Mouse (Mus musculus): ENCODE results near the gene Mb.
"Not testable (repeated sequence)": the region's sequence is repeated elsewhere in the genome, so short reads cannot be mapped to it uniquely, and the experiment has no call there.

Mb gene

GRCm38 (mm10) chr15:77065259-77065852 is 14.9 kb upstream of the Mb start:
- no peak for DNase-seq (ENCODE audit: low read depth)

- no peak for DNase-seq (ENCODE audit: low read depth)
Observed at GRCm38 (mm10) chr15:77062746-77063145, 12.3 kb upstream of the Mb start.

- DNase-seq (ENCODE audit: low read depth): not testable (repeated sequence)
Observed at GRCm38 (mm10) chr15:77059416-77059815, 8.9 kb upstream of the Mb start.

- no peak for DNase-seq (ENCODE audit: low read depth)
Observed at GRCm38 (mm10) chr15:77058566-77058965, 8.1 kb upstream of the Mb start.

DNA sequence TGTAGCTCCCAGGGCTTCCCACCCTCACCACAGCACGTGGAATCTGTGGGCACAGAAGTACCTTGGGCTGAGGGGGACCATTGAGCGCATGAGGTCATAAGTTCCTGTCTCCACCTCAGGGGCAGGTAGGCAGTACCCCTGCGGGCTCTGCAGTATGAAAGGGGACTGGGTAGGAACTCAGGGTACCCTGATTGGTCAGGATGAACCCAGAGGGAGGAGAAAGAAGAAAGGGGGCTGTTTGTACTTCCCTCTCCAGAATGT is 6.3 kb upstream of the Mb start:
- DNase-seq (ENCODE audit: low read depth): no peak

- DNase-seq (ENCODE audit: low read depth): no peak
Observed at GRCm38 (mm10) chr15:77056001-77056790, 5.7 kb upstream of the Mb start.

- DNase-seq (ENCODE audit: low read depth): no peak
Observed at GRCm38 (mm10) chr15:77054611-77055175, 4.2 kb upstream of the Mb start.

DNA sequence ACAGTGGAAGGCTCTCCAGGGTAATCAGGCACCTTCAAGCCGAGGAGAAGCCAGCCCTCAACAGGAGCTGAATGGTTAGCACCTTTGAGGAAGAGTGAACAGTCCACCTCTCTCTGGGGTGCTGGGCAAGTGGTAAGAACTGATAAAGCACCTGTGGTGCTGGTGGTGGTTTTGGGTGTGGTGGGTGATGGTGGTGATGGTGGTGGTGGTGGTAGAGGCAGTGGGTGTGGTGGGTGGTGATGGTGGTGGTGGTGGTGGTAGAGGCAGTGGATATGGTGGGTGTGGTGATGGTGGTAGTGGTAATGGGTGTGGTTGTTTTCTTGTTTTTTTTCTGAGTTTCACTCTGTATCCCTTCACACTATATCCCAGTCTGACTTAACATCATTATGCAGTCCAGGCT is 2.6 kb upstream of the Mb start:
- DNase-seq (ENCODE audit: low read depth): no peak

- no peak for DNase-seq (ENCODE audit: low read depth)
Observed at GRCm38 (mm10) chr15:77052176-77052575, 1.7 kb upstream of the Mb start.

DNA sequence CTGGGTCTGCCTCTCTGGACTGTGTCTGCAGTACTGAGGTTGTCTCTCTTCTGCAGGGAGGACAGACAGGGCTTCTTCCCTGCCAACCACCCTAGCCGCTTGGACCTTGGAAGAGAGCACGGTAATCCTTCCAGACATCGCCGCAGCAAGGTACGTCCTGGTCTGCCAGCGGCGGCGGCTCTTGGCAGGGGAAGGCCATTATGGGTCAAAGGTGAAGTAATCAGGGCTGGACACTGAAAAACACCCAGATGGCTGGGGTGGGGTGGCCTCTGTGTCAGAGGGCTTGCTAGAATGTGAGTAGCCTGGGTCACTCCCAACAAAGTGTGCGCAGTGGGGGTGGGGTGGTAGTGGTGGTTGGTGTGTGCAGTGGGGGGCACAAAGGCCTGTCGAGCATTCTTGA is 4.9 kb downstream of the Mb start:
- DNase-seq (ENCODE audit: low read depth): no peak

GRCm38 (mm10) chr15:77044597-77045320 is 5.7 kb downstream of the Mb start, which contains the start of gene Apol6:
Gene Apol6, plus strand, starts transcription at chr15:77044729.
- DNase-seq (ENCODE audit: low read depth): no peak

- DNase-seq (ENCODE audit: low read depth): no peak
Observed at GRCm38 (mm10) chr15:77040784-77041183, 9.7 kb downstream of the Mb start.

DNA sequence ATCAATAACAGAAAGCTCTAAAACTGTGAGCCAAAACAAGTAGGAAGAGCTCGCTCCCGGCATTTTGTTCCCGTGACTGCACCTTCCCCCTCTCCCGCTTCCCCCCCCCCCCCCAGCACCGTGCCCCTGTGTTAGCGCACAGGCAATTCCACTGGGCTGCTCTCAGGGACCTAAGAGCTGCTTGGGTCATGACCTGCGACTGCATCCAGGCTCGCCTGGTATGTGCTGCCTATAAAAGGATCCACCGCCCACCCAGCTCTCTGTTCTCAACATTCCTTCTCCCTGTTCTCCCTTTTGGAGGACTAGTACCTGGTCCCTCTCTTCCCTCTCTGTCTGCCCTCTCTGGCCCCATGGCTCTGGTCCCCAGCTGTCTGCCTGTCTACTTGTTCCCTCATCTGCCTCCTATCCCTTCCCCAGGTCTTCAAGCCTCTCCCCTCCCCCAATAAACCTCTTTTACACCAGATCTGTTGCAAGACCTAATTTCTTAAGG is 11.2 kb downstream of the Mb start:
- no peak for DNase-seq (ENCODE audit: low read depth)

DNA sequence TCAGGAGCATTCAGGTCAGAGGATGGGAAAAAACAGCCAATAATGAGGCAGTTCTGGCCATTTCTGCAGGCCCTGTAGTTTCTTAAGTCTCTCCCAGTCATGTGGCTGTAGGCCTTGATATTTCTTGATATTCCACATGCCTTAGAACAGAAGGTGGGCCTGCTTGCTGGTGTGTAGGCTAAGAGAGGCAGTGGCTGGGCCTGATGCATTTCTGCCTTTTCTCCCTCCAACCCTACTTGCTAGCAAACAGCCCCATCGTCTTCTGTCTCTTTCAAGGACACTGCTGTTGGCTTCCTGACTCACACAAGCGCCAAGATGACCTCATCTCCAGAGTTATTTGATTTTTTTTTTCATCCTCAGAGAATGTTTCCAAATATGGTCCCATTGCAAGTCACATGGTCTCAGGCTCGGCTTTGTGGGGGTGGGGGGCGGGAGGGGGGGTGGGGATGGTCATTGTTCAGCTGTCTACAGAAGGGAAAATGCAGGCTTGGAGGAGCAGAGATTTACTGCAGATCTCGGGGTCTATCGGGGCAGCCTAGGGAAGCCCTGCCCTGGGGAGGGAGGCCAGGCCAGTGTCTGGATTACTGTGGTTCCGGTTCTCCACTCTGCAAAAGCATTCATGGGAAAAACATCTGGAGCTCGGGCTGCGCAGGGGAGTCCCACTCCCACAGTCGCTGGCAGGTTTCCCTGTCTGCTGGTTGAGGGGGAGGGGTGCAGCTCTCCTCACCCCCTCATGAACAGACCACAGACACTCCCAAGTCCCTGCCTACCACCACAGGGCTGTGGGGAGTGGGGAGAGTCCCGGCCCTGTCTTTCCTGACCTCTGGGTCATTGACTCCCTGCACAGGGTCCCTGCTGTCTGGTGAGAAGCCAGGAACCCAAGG is 12.9 kb downstream of the Mb start:
- no peak for DNase-seq (ENCODE audit: low read depth)

DNA sequence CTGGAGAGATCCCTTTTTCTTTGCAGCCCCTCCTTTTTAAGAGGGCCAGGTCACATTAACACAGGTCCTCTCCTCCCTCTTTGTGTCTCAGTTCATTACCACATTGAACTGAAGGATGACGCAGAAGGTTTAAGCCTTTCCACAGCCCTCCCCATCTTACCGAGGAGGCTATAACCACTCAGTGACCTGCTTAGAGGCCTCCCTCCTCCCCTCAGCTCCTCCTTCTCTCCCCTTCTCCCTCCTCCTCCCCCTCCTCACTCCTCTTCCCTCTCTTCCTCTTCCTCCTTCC is 13.5 kb downstream of the Mb start:
- no peak for DNase-seq (ENCODE audit: low read depth)

- no peak for DNase-seq (ENCODE audit: low read depth)
Observed at GRCm38 (mm10) chr15:77036320-77036988, 14.0 kb downstream of the Mb start.

DNA sequence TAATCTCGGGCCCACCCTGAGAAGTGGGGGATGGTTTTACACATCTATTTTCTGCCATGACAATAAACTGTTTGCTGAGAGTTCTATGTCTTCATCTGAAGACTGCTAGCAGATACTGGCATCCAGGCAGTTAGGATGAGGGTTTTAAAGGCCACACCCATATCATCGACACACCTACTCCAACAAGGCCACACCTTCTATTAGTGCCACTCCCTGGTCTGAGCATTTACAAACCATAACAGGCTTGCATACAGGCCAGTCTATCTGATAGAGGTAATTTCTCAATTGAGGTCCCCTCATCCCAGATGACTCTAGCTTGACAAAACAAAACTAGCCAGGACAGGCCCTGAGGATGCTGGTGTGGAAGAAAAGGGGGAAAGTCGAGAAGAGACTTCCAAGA is 14.8 kb downstream of the Mb start:
- DNase-seq (ENCODE audit: low read depth): no peak

GRCm38 (mm10) chr15:77034526-77034925 is 15.9 kb downstream of the Mb start:
- DNase-seq (ENCODE audit: low read depth): no peak

DNA sequence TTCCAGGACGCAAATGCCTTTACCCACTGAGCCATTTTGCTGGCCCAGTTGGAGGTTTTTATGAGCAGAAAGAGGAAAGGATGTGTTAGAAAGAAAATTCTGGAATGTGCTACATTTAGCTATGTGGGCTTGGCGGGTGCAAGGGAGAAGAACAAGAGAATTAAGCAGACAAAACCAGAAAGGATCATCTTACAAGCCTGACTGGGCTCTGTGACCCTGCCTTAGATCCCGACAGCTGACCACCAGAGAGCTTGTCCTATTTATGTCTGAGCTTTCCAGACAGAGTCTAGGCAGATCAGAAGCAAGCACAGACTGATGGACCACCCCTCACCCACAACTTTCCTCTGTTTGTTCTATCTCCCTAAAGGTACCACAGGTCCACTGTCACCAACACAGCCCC is 19.2 kb downstream of the Mb start:
- no peak for DNase-seq (ENCODE audit: low read depth)

- DNase-seq (ENCODE audit: low read depth): no peak
Observed at GRCm38 (mm10) chr15:77029331-77029991, 21.0 kb downstream of the Mb start.

GRCm38 (mm10) chr15:77027675-77028074 is 22.8 kb downstream of the Mb start:
- DNase-seq (ENCODE audit: low read depth): no peak

Measured in c-Kit-positive CD71-positive TER-119-negative erythroid progenitor cells, embryonic 14.5 days (primary cell).